Mouse (Mus musculus) limb, embryonic 10.5 days (tissue): ENCODE measurements around the gene Gm17359. TPM values are rescaled to one million over a fixed set of nuclear protein-coding genes. Genes with fewer than 3 reads are reported as not detected.

Experiments
- DNase-seq: peaks from one replicate; pipeline ENCODE4 v3.0.0-alpha.2; 2017; ENCODE audit warnings: low spot score
- H3K27ac ChIP-seq: fragments of 300-500 bp; sonication (generic); 2 replicates; pipeline ENCODE4 v1.5.1; 2016; ENCODE audit warnings: mild to moderate bottlenecking
- H3K27me3 ChIP-seq: fragments of 300-500 bp; sonication (generic); 2 replicates; pipeline ENCODE4 v1.6.1; 2016; ENCODE audit warnings: low read depth, mild to moderate bottlenecking; ENCODE audit not compliant: poor library complexity, severe bottlenecking
- H3K36me3 ChIP-seq: fragments of 300-500 bp; sonication (generic); 2 replicates; pipeline ENCODE4 v1.6.1; 2016; ENCODE audit warnings: mild to moderate bottlenecking, moderate library complexity
- H3K4me1 ChIP-seq: fragments of 300-500 bp; sonication (generic); 2 replicates; pipeline ENCODE4 v1.6.1; 2016
- H3K4me3 ChIP-seq: fragments of 300-500 bp; sonication (generic); 2 replicates; pipeline ENCODE4 v1.5.1; 2016; ENCODE audit warnings: mild to moderate bottlenecking, moderate library complexity
- H3K9me3 ChIP-seq: fragments of 300-500 bp; sonication (generic); replicated peaks from 2 replicates; pipeline ENCODE4 v1.6.1; 2016; ENCODE audit warnings: mild to moderate bottlenecking
- WGBS: fragments of 180-500 bp; shearing (Covaris S2); methylation state at CpG from one replicate; pipeline ENCODE4 v1.1.7; 2016; 5-methylcytosine and 5-hydroxymethylcytosine counted together
- polyA plus RNA-seq: library from polyadenylated mRNA; unstranded; fragments of >200 nt; fragmentation: Nextera tagmentation; extraction: Ambion mirVana; gene quantifications from 2 replicates; pipeline ENCODE4 v1.2.1, GENCODE M21; 2016

Gene Gm17359
- polyA plus RNA-seq, 1 experiment from 2014 or later, result not detected

DNA sequence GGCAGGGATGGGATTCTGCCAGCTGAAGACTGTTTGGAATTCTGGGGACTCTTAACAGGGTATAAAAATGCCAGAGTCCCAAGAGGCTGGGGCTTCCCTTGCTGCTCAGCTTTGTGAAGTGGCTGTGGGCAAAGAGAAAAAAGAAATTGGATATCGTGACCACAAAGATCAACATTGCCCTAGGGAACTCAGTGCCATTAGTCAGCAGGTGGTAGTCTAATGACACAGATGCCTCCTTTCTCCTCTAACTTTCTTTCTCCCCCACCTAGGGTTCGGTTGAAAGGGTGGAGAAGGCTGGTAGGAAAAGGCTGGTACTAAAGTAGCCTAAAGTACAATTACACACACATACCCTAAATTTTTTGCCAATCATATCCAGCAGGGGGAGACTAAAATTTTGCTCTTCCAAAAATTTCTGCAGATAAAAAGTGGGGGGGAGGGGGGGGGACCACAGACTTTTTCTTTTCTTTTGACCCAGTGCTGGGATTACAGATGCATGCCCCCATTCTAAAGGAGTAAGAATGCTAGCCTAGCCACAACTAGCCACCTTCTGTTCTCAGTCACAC, 164.8 kb downstream of the Gm17359 start:
- Histone ChIP-seq H3K4me3 (no peak overlapping the region), H3K36me3 (peaks cover 29% of the 10 kb centered on the region), H3K27me3 (no peaks in the 10 kb centered on the region), H3K9me3 (no peaks in the 10 kb centered on the region), H3K4me1 (peaks cover 4% of the 10 kb centered on the region), H3K27ac (no peak overlapping the region)
- no peak for DNase-seq
- WGBS, result 90% methylated on average over 2 of the region's 2 CpGs

Other genes with a start within 250 kb of the Gm17359 start
- 4.7 and 5.3 TPM in 2 replicates for gene Rapgef2, start 50.1 kb upstream of the Gm17359 start, polyA plus RNA-seq
- gene Fnip2, start 231.1 kb downstream of the Gm17359 start, polyA plus RNA-seq, result 5.2 and 5.7 TPM in 2 replicates